Mouse (Mus musculus) embryonic facial prominence, embryonic 15.5 days (tissue): Measurements from ENCODE around the gene Ccdc116. TPM values are rescaled to one million over a fixed set of nuclear protein-coding genes. Genes with fewer than 3 reads are reported as not detected.

ENCODE experiments used
- ATAC-seq: fragments of 200-750 bp; cut with Nextera tagmentation; 2 replicates; pipeline ENCODE4 v1.8.0; 2017; ENCODE audit warnings: low read depth, moderate TSS enrichment; ENCODE audit not compliant: insufficient number of reproducible peaks, low FRiP score, low TSS enrichment
- H3K27ac ChIP-seq: fragments of 300-500 bp; sonication (generic); replicated peaks from 2 replicates; pipeline ENCODE4 v1.5.1; 2015; ENCODE audit warnings: mild to moderate bottlenecking, inconsistent platforms
- H3K27me3 ChIP-seq: fragments of 300-500 bp; sonication (generic); 2 replicates; pipeline ENCODE4 v1.6.1; 2015; ENCODE audit warnings: inconsistent platforms
- H3K36me3 ChIP-seq: fragments of 300-500 bp; sonication (generic); 2 replicates; pipeline ENCODE4 v1.6.1; 2015; ENCODE audit warnings: mild to moderate bottlenecking, inconsistent platforms
- H3K4me1 ChIP-seq: fragments of 300-500 bp; sonication (generic); 2 replicates; pipeline ENCODE4 v1.6.1; 2015; ENCODE audit warnings: inconsistent platforms
- H3K4me2 ChIP-seq: fragments of 300-500 bp; sonication (generic); replicated peaks from 2 replicates; pipeline ENCODE4 v1.6.1; 2015; ENCODE audit warnings: mild to moderate bottlenecking, inconsistent platforms
- H3K4me3 ChIP-seq: fragments of 300-500 bp; sonication (generic); replicated peaks from 2 replicates; pipeline ENCODE4 v1.5.1; 2015; ENCODE audit warnings: mild to moderate bottlenecking, inconsistent platforms
- H3K9ac ChIP-seq: fragments of 300-500 bp; sonication (generic); 2 replicates; pipeline ENCODE4 v1.6.1; 2015; ENCODE audit warnings: inconsistent platforms
- H3K9me3 ChIP-seq: fragments of 300-500 bp; sonication (generic); replicated peaks from 2 replicates; pipeline ENCODE4 v1.6.1; 2016; ENCODE audit warnings: inconsistent platforms
- WGBS: fragments of 180-500 bp; shearing (Covaris S2); methylation state at CpG from one replicate; pipeline ENCODE4 v1.1.7; 2015; 5-methylcytosine and 5-hydroxymethylcytosine counted together
- polyA plus RNA-seq: library from polyadenylated mRNA; unstranded; fragments of >200 nt; fragmentation: Nextera tagmentation; extraction: Ambion mirVana; gene quantifications from 2 replicates; pipeline ENCODE4 v1.2.1, GENCODE M21; 2015

Gene Ccdc116
- polyA plus RNA-seq, 1 experiment from 2014 or later = 0.80 TPM

GRCm38 (mm10) chr16:17154346-17154745 is 7.3 kb upstream of the Ccdc116 start:
- H3K4me2 ChIP-seq = no peak overlapping the region
- H3K4me1 ChIP-seq = no peaks in the 10 kb centered on the region
- ATAC-seq = no peak
- no peak overlapping the region for H3K4me3 ChIP-seq
- H3K27ac ChIP-seq = no peak overlapping the region
- H3K27me3 ChIP-seq = no peaks in the 10 kb centered on the region
- no peaks in the 10 kb centered on the region for H3K9me3 ChIP-seq
- H3K36me3 ChIP-seq = peaks cover 63% of the 10 kb centered on the region
- no peak overlapping the region for H3K9ac ChIP-seq
- WGBS = 91% methylated on average over 2 of the region's 2 CpGs

GRCm38 (mm10) chr16:17151874-17152273 is 4.8 kb upstream of the Ccdc116 start:
- H3K9me3 ChIP-seq = no peaks in the 10 kb centered on the region
- peaks cover 15% of the 10 kb centered on the region for H3K4me1 ChIP-seq
- no peak for ATAC-seq
- WGBS = 91% methylated on average over 4 of the region's 4 CpGs
- H3K27ac ChIP-seq = no peak overlapping the region
- H3K27me3 ChIP-seq = no peaks in the 10 kb centered on the region
- H3K4me2 ChIP-seq = no peak overlapping the region
- no peak overlapping the region for H3K4me3 ChIP-seq
- H3K9ac ChIP-seq = no peak overlapping the region
- peaks cover 44% of the 10 kb centered on the region for H3K36me3 ChIP-seq

- Histone ChIP-seq H3K27ac (no peak overlapping the region), H3K9ac (no peak overlapping the region), H3K9me3 (no peaks in the 10 kb centered on the region), H3K36me3 (peaks cover 36% of the 10 kb centered on the region), H3K4me3 (no peak overlapping the region), H3K27me3 (no peaks in the 10 kb centered on the region), H3K4me1 (peaks cover 17% of the 10 kb centered on the region), H3K4me2 (no peak overlapping the region)
- 83% methylated on average over 7 of the region's 7 CpGs for WGBS
- no peak for ATAC-seq
Observed at GRCm38 (mm10) chr16:17150520-17151258, 3.7 kb upstream of the Ccdc116 start.

- 4% methylated on average over 16 of the region's 16 CpGs for WGBS
- no peak overlapping the region for H3K27ac ChIP-seq
- no peak overlapping the region; the same call in 1 of the 2 replicates for H3K9ac ChIP-seq
- 0 out of 2 replicates have a peak, but pooled peaks have one; percentile 27 for ATAC-seq
- H3K4me1 ChIP-seq = peaks cover 17% of the 10 kb centered on the region
- H3K4me2 ChIP-seq = peak overlapping the region; percentile 94
- no peaks in the 10 kb centered on the region for H3K9me3 ChIP-seq
- no peaks in the 10 kb centered on the region for H3K27me3 ChIP-seq
- H3K36me3 ChIP-seq = peaks cover 17% of the 10 kb centered on the region
- peak overlapping the region; percentile 60 for H3K4me3 ChIP-seq
Observed at GRCm38 (mm10) chr16:17148084-17148483, 1.1 kb upstream of the Ccdc116 start.

GRCm38 (mm10) chr16:17147391-17147929 is 431 bp upstream of the Ccdc116 start:
- 0 out of 2 replicates have a peak, but pooled peaks have one; percentile 3 for ATAC-seq

GRCm38 (mm10) chr16:17144339-17144738 is 2.7 kb downstream of the Ccdc116 start, which contains the start of gene Ydjc:
Ydjc (plus strand) TSS chr16:17144621.
- Histone ChIP-seq H3K4me1 (peaks cover 17% of the 10 kb centered on the region), H3K27ac (no peak within 1 kb of the TSS), H3K4me2 (no peak within 1 kb of the TSS), H3K4me3 (no peak within 1 kb of the TSS), H3K27me3 (no peaks in the 10 kb centered on the region), H3K9ac (no peak within 1 kb of the TSS), H3K9me3 (no peaks in the 10 kb centered on the region), H3K36me3 (no peaks in the 10 kb centered on the region)
- ATAC-seq = no peak
- WGBS = 18% methylated on average over 7 of the region's 7 CpGs

More at GRCm38 (mm10) chr16:17147391-17147929, 431 bp upstream of the Ccdc116 start:
- under 1% methylated on average over 39 of the region's 41 CpGs for WGBS
- Histone ChIP-seq H3K4me2 (peak overlapping the region; percentile 94), H3K4me3 (peak overlapping the region; percentile 60), H3K4me1 (peaks cover 17% of the 10 kb centered on the region), H3K9me3 (no peaks in the 10 kb centered on the region), H3K27me3 (no peaks in the 10 kb centered on the region), H3K27ac (no peak overlapping the region), H3K9ac (peak overlapping the region; percentile 26), H3K36me3 (peaks cover 12% of the 10 kb centered on the region)

- no peak for ATAC-seq
- H3K36me3 ChIP-seq = no peaks in the 10 kb centered on the region
- no peak overlapping the region for H3K4me3 ChIP-seq
- H3K4me2 ChIP-seq = no peak overlapping the region
- H3K9ac ChIP-seq = no peak overlapping the region
- no peaks in the 10 kb centered on the region for H3K9me3 ChIP-seq
- peaks cover 5% of the 10 kb centered on the region; the same call in 1 of the 2 replicates for H3K4me1 ChIP-seq
- no peaks in the 10 kb centered on the region for H3K27me3 ChIP-seq
- no peak overlapping the region for H3K27ac ChIP-seq
- WGBS = 74% methylated on average over 15 of the region's 15 CpGs
Observed at GRCm38 (mm10) chr16:17137355-17137754, 9.7 kb downstream of the Ccdc116 start.

GRCm38 (mm10) chr16:17132906-17133200 is 14.2 kb downstream of the Ccdc116 start:
- no peaks in the 10 kb centered on the region; the same call in 1 of the 2 replicates for H3K36me3 ChIP-seq
- 25% methylated on average over 7 of the region's 7 CpGs for WGBS
- peaks cover 16% of the 10 kb centered on the region for H3K4me1 ChIP-seq
- H3K9me3 ChIP-seq = no peaks in the 10 kb centered on the region
- no peak overlapping the region for H3K27ac ChIP-seq
- H3K4me2 ChIP-seq = peak overlapping the region; percentile 91
- peak overlapping the region; percentile 89 for H3K4me3 ChIP-seq
- no peaks in the 10 kb centered on the region for H3K27me3 ChIP-seq
- peak overlapping the region; percentile 33; the same call in 1 of the 2 replicates for H3K9ac ChIP-seq
- no peak for ATAC-seq

- Histone ChIP-seq H3K27me3 (no peaks in the 10 kb centered on the region), H3K4me1 (peaks cover 16% of the 10 kb centered on the region), H3K9ac (peak within 1 kb of the TSS; percentile 53), H3K36me3 (no peaks in the 10 kb centered on the region; the same call in 1 of the 2 replicates), H3K4me2 (peak within 1 kb of the TSS; percentile 91), H3K27ac (peak within 1 kb of the TSS; percentile 68), H3K9me3 (no peaks in the 10 kb centered on the region), H3K4me3 (peak within 1 kb of the TSS; percentile 89)
- WGBS = under 1% methylated on average over 47 of the region's 47 CpGs
- peak; percentile 98 for ATAC-seq
Observed at GRCm38 (mm10) chr16:17132089-17132905, 14.7 kb downstream of the Ccdc116 start, which contains the start of gene Sdf2l1. Sdf2l1 (minus strand) TSS chr16:17132383.

GRCm38 (mm10) chr16:17131191-17132088 is 15.6 kb downstream of the Ccdc116 start:
- H3K4me3 ChIP-seq = peak overlapping the region; percentile 89
- H3K4me2 ChIP-seq = peak overlapping the region; percentile 91
- peaks cover 16% of the 10 kb centered on the region for H3K4me1 ChIP-seq
- no peak; the same call in 1 of the 2 replicates for ATAC-seq
- peak overlapping the region; percentile 68 for H3K27ac ChIP-seq
- no peaks in the 10 kb centered on the region for H3K9me3 ChIP-seq
- H3K9ac ChIP-seq = peak overlapping the region; percentile 53
- H3K36me3 ChIP-seq = no peaks in the 10 kb centered on the region; the same call in 1 of the 2 replicates
- no peaks in the 10 kb centered on the region for H3K27me3 ChIP-seq
- 3% methylated on average over 43 of the region's 43 CpGs for WGBS
